Mouse (Mus musculus) forebrain, embryonic 11.5 days (tissue): ENCODE data around the gene Doc2g. TPM values are rescaled to one million over a fixed set of nuclear protein-coding genes. Genes with fewer than 3 reads are reported as not detected.

Source experiments
- ATAC-seq: fragments of 200-750 bp; cut with Nextera tagmentation; replicated peaks from 2 replicates; pipeline ENCODE4 v1.8.0; 2017; ENCODE audit warnings: moderate TSS enrichment; ENCODE audit not compliant: low FRiP score
- DNase-seq: peaks from one replicate; pipeline ENCODE4 v3.0.0-alpha.2; 2017; ENCODE audit warnings: low spot score
- H3K27ac ChIP-seq: fragments of 300-500 bp; sonication (generic); 2 replicates; pipeline ENCODE4 v1.5.1; 2014; ENCODE audit warnings: low read depth, low read length
- H3K27me3 ChIP-seq: fragments of 300-500 bp; sonication (generic); 2 replicates; pipeline ENCODE4 v1.6.1; 2014; ENCODE audit warnings: mild to moderate bottlenecking, low read length, mixed read lengths; ENCODE audit not compliant: control insufficient read depth, insufficient read depth
- H3K36me3 ChIP-seq: fragments of 300-500 bp; sonication (generic); 2 replicates; pipeline ENCODE4 v1.6.1; 2014; ENCODE audit warnings: mild to moderate bottlenecking, low read length, moderate library complexity, mixed read lengths; ENCODE audit not compliant: control insufficient read depth, insufficient read depth
- H3K4me1 ChIP-seq: fragments of 300-500 bp; sonication (generic); replicated peaks from 2 replicates; pipeline ENCODE4 v1.6.1; 2014; ENCODE audit warnings: low read length, mixed read lengths; ENCODE audit not compliant: control insufficient read depth, insufficient read depth
- H3K4me2 ChIP-seq: fragments of 300-500 bp; sonication (generic); 2 replicates; pipeline ENCODE4 v1.6.1; 2014; ENCODE audit warnings: low read depth, mild to moderate bottlenecking, low read length, moderate library complexity, mixed read lengths; ENCODE audit not compliant: severe bottlenecking
- H3K4me3 ChIP-seq: fragments of 300-500 bp; sonication (generic); 2 replicates; pipeline ENCODE4 v1.5.1; 2014; ENCODE audit warnings: low read depth, low read length
- H3K9ac ChIP-seq: fragments of 300-500 bp; sonication (generic); 2 replicates; pipeline ENCODE4 v1.6.1; 2014; ENCODE audit warnings: low read length
- H3K9me3 ChIP-seq: fragments of 300-500 bp; sonication (generic); 2 replicates; pipeline ENCODE4 v1.6.1; 2016; ENCODE audit warnings: low read length, mixed read lengths; ENCODE audit not compliant: control insufficient read depth
- WGBS: fragments of 180-500 bp; shearing (Covaris S2); extraction: QIAGEN DNeasy Blood & Tissue Kit; methylation state at CpG from one replicate; pipeline ENCODE4 v1.1.7; 2014; 5-methylcytosine and 5-hydroxymethylcytosine counted together
- polyA plus RNA-seq: library from polyadenylated mRNA; unstranded; fragments of >200 nt; fragmentation: Nextera tagmentation; extraction: Ambion mirVana; gene quantifications from 2 replicates; pipeline ENCODE4 v1.2.1, GENCODE M21; 2014

Doc2g gene
- polyA plus RNA-seq, 1 experiment from 2014 or later = 4.2 TPM

DNA sequence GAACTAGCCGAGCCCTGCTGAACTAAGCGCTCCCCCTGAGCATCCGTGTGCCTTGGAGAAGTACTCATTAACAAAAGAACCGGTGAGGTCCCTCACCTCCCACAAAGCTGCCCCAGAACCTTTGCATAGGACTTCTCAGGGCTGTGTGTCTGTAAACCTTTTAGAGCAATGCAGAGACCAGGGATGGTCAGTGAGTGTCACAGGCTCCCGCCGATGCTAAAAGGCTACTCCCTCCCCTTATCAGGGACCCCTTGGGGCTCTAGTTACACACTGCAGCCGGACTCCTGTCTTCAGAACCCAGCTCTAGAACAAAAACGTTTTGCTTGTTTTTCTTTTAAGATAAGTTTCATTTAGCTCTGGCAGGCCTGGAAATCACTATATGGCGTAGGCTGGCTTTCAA lies 10.0 kb downstream of the Doc2g start:
- DNase-seq = no peak
- Histone ChIP-seq H3K9ac (peak overlapping the region; percentile 59), H3K4me2 (peak overlapping the region; percentile 52), H3K4me3 (peak overlapping the region; percentile 76), H3K27me3 (no peaks in the 10 kb centered on the region), H3K9me3 (no peaks in the 10 kb centered on the region), H3K36me3 (no peaks in the 10 kb centered on the region; the same call in 1 of the 2 replicates), H3K4me1 (peaks cover 5% of the 10 kb centered on the region; the same call in 1 of the 2 replicates), H3K27ac (no peak overlapping the region)
- ATAC-seq = no peak; the same call in 1 of the 2 replicates
- 21% methylated on average over 9 of the region's 9 CpGs for WGBS

DNA sequence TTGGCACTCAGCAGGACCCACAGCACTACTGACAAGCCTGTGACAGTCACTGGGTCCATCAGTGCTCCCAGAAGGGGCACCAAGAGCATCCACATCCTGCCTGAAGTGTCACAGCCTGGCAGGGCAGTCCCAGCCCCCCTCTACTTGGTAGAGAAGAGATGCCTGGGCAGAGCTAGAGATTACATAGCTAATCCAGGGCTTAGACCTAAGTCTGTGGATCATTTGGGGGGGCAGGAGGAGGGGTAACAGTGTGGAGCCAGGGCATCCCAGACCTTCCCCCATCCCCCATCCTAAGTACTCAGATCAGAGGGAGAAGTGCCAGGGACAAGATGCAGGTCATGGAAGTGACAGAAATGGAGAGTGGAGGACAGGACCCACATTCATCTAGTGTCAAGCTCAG lies 11.7 kb downstream of the Doc2g start:
- H3K9me3 ChIP-seq = no peaks in the 10 kb centered on the region
- no peak for DNase-seq
- no peak for ATAC-seq
- H3K4me2 ChIP-seq = no peak overlapping the region
- no peak overlapping the region for H3K4me3 ChIP-seq
- no peak overlapping the region for H3K9ac ChIP-seq
- peaks cover 5% of the 10 kb centered on the region; the same call in 1 of the 2 replicates for H3K4me1 ChIP-seq
- H3K27ac ChIP-seq = no peak overlapping the region
- no peaks in the 10 kb centered on the region; the same call in 1 of the 2 replicates for H3K36me3 ChIP-seq
- no peaks in the 10 kb centered on the region for H3K27me3 ChIP-seq

DNA sequence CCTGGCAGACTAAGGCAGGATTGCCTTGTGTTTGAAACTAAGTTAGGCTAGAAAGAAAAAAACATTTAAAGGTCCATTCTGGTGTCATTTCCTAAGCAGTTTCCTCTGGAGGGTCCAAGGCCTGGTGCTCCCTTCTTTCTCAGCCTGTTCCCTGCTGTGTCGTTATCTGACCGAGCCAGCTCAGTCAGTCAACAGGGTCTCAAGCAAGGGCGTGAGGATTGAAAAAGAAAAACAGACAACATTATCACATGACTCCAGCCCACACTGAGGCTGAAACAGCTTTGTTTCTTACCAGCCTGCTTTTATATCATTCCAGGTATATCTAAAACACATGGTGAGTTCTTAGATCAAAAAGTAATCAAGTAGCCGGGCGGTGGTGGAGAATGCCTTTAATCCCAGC lies 12.5 kb downstream of the Doc2g start:
- Histone ChIP-seq H3K27ac (no peak overlapping the region), H3K27me3 (no peaks in the 10 kb centered on the region), H3K4me1 (peaks cover 5% of the 10 kb centered on the region; the same call in 1 of the 2 replicates), H3K4me2 (no peak overlapping the region), H3K36me3 (no peaks in the 10 kb centered on the region; the same call in 1 of the 2 replicates), H3K9ac (no peak overlapping the region), H3K9me3 (no peaks in the 10 kb centered on the region), H3K4me3 (no peak overlapping the region)
- ATAC-seq = no peak
- 66% methylated on average over 5 of the region's 5 CpGs for WGBS
- no peak for DNase-seq

DNA sequence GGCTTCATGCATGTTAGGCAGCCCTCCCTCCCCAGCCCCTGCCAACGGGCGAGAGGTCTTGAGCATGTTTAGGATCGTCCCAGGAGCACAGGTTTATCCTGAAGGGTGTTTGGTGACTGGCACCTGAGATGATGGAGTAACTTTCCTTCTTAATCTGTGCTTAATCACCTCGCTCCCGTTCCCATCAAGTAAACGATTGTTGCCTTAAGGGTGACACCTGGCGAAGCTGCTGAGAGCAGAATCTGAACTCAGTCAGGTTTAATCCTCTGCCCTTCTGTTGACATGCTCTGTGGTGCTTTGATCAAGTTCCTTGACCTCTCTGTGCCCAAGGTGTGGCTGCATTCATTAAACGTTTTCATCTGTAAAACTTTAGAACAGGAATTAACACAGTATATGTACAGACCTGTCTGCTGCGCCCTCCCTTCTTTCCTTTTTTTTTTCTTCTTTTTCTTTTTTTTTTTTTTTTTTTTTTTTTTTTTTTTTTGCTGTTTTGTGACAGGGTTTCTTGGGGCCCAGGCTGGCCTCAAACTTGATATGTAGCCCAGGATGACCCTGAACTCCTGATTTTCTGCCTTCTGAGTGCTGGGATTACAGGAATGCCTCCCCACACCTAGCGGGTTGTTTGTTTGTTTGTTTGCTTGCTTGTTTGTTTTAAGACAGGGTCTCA lies 14.9 kb downstream of the Doc2g start:
- WGBS = 69% methylated on average over 10 of the region's 10 CpGs
- Histone ChIP-seq H3K9ac (no peak overlapping the region), H3K27me3 (no peaks in the 10 kb centered on the region), H3K4me2 (no peak overlapping the region), H3K27ac (no peak overlapping the region), H3K36me3 (no peaks in the 10 kb centered on the region), H3K4me1 (no peaks in the 10 kb centered on the region; the same call in 1 of the 2 replicates), H3K9me3 (no peaks in the 10 kb centered on the region), H3K4me3 (no peak overlapping the region)
- ATAC-seq = no peak
- no peak for DNase-seq

DNA sequence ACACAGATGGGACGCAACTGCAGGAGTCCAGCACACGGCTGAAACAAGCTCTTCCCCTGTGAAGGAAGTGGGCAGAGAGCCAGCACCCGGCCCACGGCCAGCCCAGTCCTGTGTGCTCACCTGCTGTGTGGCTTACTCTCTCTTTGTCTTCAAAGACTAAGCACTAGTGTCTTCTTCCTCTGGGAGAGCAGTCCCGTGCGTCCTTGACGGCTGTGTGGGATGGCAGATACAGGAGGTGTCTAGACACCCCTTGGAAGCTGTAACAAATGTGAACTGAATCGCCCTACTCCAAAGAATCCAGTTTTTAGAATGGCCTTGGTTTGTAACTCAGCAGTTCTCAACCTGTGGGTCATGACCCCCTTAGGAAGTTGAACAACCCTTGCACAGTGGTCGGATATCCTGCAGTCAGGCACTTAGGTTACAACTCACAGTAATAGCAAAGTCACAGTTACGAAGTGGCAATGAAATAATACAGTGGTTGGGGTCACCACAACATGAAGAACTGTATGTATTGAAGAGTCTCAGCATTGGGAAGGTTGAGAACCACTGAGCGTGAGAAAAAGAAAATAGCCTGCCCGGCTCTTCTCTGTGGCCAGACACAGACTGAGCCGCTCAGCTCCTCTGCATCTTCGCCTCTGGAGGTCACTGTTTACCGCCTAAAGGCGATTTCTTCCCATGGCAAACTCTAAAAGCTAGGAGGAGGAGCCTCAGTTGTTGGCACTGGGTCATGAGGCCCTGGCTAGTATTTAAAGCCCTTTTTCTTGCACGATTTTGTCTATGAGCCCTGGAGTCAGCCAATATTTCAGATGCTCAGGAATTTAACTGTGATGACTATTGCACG lies 15.8 kb downstream of the Doc2g start:
- H3K36me3 ChIP-seq = no peaks in the 10 kb centered on the region
- H3K9ac ChIP-seq = no peak overlapping the region
- no peaks in the 10 kb centered on the region for H3K27me3 ChIP-seq
- no peaks in the 10 kb centered on the region; the same call in 1 of the 2 replicates for H3K4me1 ChIP-seq
- H3K27ac ChIP-seq = no peak overlapping the region
- H3K4me3 ChIP-seq = no peak overlapping the region
- ATAC-seq (no peak), DNase-seq (peak; percentile 72)
- H3K4me2 ChIP-seq = no peak overlapping the region
- WGBS = 37% methylated on average over 18 of the region's 18 CpGs
- no peaks in the 10 kb centered on the region for H3K9me3 ChIP-seq

DNA sequence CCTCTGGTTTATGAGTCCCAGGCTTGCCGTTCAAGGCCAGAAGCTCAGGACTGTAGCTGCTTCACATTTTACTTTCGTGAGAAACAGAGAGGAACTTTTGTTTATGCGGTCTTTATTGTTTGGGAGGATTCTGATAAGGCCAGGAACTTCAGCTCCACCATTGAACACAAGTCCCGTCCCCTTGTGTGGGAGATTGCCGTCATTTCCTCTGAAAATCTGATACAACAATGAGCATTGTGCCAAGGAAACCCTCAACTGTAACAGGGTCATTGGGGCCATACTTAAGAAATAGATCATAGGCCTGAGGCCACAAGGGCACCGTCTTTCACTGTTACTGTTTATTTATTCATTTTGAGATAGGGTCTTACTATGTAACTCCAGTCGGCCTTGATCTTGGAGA lies 20.1 kb downstream of the Doc2g start:
- no peak overlapping the region for H3K27ac ChIP-seq
- no peak overlapping the region for H3K9ac ChIP-seq
- DNase-seq (no peak), ATAC-seq (no peak)
- no peaks in the 10 kb centered on the region for H3K27me3 ChIP-seq
- H3K4me3 ChIP-seq = no peak overlapping the region
- H3K9me3 ChIP-seq = no peaks in the 10 kb centered on the region; the same call in 1 of the 2 replicates
- 79% methylated on average over 7 of the region's 7 CpGs for WGBS
- no peaks in the 10 kb centered on the region for H3K36me3 ChIP-seq
- H3K4me2 ChIP-seq = no peak overlapping the region
- no peaks in the 10 kb centered on the region; the same call in 1 of the 2 replicates for H3K4me1 ChIP-seq

DNA sequence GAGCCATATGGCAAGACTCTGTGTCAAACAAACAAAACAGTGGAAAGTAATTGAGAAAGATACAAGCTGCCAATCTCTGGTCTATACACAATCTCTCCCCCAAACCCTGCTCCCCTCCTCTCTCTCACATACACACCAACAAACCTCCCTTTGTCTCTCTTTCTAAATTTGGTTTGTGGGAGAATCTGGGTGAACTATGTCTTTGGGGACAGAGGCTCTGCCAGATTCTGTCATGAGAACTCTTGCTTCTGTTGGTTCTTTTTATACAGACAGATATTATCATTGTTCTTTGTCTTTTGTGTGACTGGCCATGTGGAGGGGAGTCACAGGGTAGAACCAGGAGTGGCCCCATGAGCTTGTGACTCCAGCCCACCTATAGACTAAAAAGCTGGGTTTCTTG lies 24.5 kb downstream of the Doc2g start:
- no peak overlapping the region for H3K4me2 ChIP-seq
- DNase-seq = no peak
- H3K9ac ChIP-seq = no peak overlapping the region
- no peak for ATAC-seq
- H3K27ac ChIP-seq = no peak overlapping the region
- no peaks in the 10 kb centered on the region for H3K4me1 ChIP-seq
- H3K27me3 ChIP-seq = no peaks in the 10 kb centered on the region
- H3K36me3 ChIP-seq = no peaks in the 10 kb centered on the region
- no peaks in the 10 kb centered on the region; the same call in 1 of the 2 replicates for H3K9me3 ChIP-seq
- H3K4me3 ChIP-seq = no peak overlapping the region

DNA sequence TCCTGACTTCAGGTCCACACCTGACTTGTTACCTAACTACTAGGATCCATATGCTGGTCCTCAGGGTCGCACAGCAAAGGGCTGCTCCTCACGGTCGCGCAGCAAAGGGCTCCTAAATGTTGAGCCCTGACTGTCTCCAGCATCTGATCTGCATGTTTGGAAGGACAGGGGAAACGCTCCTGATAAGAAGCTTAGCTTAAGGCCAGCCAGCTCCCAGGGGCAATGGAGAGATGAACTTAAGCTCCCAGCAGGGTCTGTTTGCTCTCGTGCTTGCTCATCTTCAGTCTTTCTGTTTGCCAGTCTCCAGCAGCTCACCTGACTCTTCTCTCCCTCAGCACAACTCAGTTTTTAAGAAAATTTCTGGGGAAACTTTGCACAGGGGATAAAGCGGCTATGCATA lies 29.6 kb downstream of the Doc2g start:
- no peak for DNase-seq
- H3K27ac ChIP-seq = no peak overlapping the region
- ATAC-seq = no peak

More for the DNA sequence above, 29.6 kb downstream of the Doc2g start:
- Histone ChIP-seq H3K9me3 (no peaks in the 10 kb centered on the region), H3K9ac (no peak overlapping the region), H3K4me2 (no peak overlapping the region), H3K27me3 (no peaks in the 10 kb centered on the region), H3K4me1 (peaks cover 3% of the 10 kb centered on the region), H3K4me3 (no peak overlapping the region), H3K36me3 (no peaks in the 10 kb centered on the region; the same call in 1 of the 2 replicates)
- WGBS = 53% methylated on average over 7 of the region's 7 CpGs
